Mouse (Mus musculus): ENCODE results near the gene Olfr582. TPM values are rescaled to one million over a fixed set of nuclear protein-coding genes. Genes with fewer than 3 reads are reported as not detected.

The Olfr582 gene
- not detected for polyA plus RNA-seq (2014; fragmentation: Illumina TruSeq; extraction: RNeasy Lipid Tissue Mini Kit (QIAGEN cat#74804); ENCODE audit: low read depth, low replicate concordance)

DNA sequence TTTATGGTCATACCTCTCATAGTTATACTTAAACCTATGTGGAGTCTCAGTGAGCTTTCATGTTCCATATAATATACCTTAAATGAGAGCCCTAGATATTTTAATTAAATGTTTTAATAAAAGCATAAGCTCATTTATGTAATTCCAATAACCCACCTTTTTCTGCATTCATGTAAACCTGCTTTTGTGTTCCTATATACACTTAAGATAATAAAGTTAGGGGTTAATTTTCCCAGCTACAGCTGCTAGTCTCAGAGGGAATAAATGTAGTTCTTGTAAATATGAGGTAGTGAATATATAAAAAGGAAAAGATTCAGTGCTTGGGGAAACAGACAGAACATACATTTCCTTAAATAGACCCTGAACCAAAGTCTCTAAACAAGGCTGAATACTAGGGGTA is at the start of gene Olfr582:
Gene Olfr582 (plus strand): TSS at position 301 of the 400 bp plus-strand sequence.

DNA sequence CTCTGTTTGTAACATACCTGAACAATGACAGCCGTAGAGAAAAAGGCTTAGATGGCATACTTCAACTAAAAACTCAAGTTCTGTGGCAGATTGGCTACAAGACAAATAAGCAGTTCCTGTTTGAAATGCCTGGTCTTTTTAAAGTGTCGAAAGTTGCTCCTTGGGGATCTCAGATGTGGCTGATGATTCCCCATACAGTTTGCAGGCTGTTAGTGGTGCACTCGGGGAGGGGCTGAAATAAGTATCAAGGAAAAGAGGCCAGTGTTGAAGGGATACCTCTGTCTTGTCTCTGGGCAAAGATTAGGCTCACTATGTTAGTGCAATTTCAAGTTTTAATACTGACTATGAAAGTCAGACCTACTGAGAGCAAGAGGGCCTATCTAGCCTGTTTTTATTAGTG is 48.6 kb upstream of the Olfr582 start, which contains the start of gene Olfr578:
Gene Olfr578 (minus strand): TSS at position 101 of the 400 bp plus-strand sequence.

DNA sequence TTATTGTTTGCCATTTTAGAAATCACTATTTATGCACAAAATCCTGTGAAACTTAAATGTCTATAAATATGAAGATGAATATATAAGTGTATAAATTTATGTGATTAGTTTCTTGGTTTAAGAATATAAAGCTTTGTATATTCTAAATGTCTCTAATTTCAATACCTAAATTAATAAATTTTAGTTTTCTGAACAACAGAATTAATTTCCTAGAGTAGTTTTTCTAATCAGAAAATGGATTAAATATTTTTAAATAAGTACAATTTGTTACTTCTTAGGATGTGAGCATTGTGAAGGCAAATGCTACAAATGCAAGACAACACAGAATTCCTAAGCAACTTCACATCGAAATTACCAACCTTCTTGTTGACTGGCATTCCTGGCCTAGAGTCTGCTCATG is 13.2 kb downstream of the Olfr582 start, which contains the start of gene Olfr583:
Gene Olfr583 (plus strand): TSS at position 301 of the 400 bp plus-strand sequence.

DNA sequence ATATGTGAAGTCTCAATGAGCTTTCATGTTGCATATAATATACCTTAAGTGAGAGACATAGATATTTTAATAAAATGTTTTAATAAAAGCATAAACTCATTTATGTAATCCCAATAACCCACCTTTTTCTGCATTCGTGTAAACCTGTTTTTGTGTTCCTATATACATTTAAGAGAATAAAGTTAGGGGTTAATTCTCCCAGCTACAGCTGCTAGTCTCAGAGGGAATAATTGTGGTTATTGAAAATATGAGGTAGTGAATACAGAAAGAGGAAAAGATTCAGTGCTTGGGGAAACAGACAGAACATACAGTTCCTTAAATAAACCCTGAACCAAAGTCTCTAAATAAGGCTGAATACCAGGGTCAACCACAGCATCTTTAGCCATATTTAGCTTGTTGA is 43.8 kb downstream of the Olfr582 start, which contains the start of gene Olfr584:
Gene Olfr584 (plus strand): TSS at position 301 of the 400 bp plus-strand sequence.

Other genes starting within 250 kb of the Olfr582 start
- not detected for gene Olfr564, start 234.5 kb upstream of the Olfr582 start, polyA plus RNA-seq (2014; fragmentation: Illumina TruSeq; extraction: RNeasy Lipid Tissue Mini Kit (QIAGEN cat#74804); ENCODE audit: low read depth, low replicate concordance)
- not detected for gene Olfr566, start 179.3 kb upstream of the Olfr582 start, polyA plus RNA-seq (2014; fragmentation: Illumina TruSeq; extraction: RNeasy Lipid Tissue Mini Kit (QIAGEN cat#74804); ENCODE audit: low read depth, low replicate concordance)
- not detected for gene Olfr568, start 160.9 kb upstream of the Olfr582 start, polyA plus RNA-seq (2014; fragmentation: Illumina TruSeq; extraction: RNeasy Lipid Tissue Mini Kit (QIAGEN cat#74804); ENCODE audit: low read depth, low replicate concordance)
- gene Olfr569, start 147.1 kb upstream of the Olfr582 start, polyA plus RNA-seq (2014; fragmentation: Illumina TruSeq; extraction: RNeasy Lipid Tissue Mini Kit (QIAGEN cat#74804); ENCODE audit: low read depth, low replicate concordance) = not detected
- gene Olfr570, start 143.4 kb upstream of the Olfr582 start, polyA plus RNA-seq (2014; fragmentation: Illumina TruSeq; extraction: RNeasy Lipid Tissue Mini Kit (QIAGEN cat#74804); ENCODE audit: low read depth, low replicate concordance) = not detected
- not detected for gene Olfr571, start 120.5 kb upstream of the Olfr582 start, polyA plus RNA-seq (2014; fragmentation: Illumina TruSeq; extraction: RNeasy Lipid Tissue Mini Kit (QIAGEN cat#74804); ENCODE audit: low read depth, low replicate concordance)
- gene Olfr572, start 113.6 kb upstream of the Olfr582 start, polyA plus RNA-seq (2014; fragmentation: Illumina TruSeq; extraction: RNeasy Lipid Tissue Mini Kit (QIAGEN cat#74804); ENCODE audit: low read depth, low replicate concordance) = not detected
- not detected for gene Olfr573-ps1, start 95.4 kb upstream of the Olfr582 start, polyA plus RNA-seq (2014; fragmentation: Illumina TruSeq; extraction: RNeasy Lipid Tissue Mini Kit (QIAGEN cat#74804); ENCODE audit: low read depth, low replicate concordance)
- gene Olfr574, start 89.6 kb upstream of the Olfr582 start, polyA plus RNA-seq (2014; fragmentation: Illumina TruSeq; extraction: RNeasy Lipid Tissue Mini Kit (QIAGEN cat#74804); ENCODE audit: low read depth, low replicate concordance) = not detected
- not detected for gene Olfr575, start 79.2 kb upstream of the Olfr582 start, polyA plus RNA-seq (2014; fragmentation: Illumina TruSeq; extraction: RNeasy Lipid Tissue Mini Kit (QIAGEN cat#74804); ENCODE audit: low read depth, low replicate concordance)
- not detected for gene Olfr576, start 75.4 kb upstream of the Olfr582 start, polyA plus RNA-seq (2014; fragmentation: Illumina TruSeq; extraction: RNeasy Lipid Tissue Mini Kit (QIAGEN cat#74804); ENCODE audit: low read depth, low replicate concordance)
- gene Olfr577, start 62.1 kb upstream of the Olfr582 start, polyA plus RNA-seq (2014; fragmentation: Illumina TruSeq; extraction: RNeasy Lipid Tissue Mini Kit (QIAGEN cat#74804); ENCODE audit: low read depth, low replicate concordance) = not detected
- gene Olfr578, start 48.7 kb upstream of the Olfr582 start, polyA plus RNA-seq (2014; fragmentation: Illumina TruSeq; extraction: RNeasy Lipid Tissue Mini Kit (QIAGEN cat#74804); ENCODE audit: low read depth, low replicate concordance) = not detected
- not detected for gene Olfr583, start 13.3 kb downstream of the Olfr582 start, polyA plus RNA-seq (2014; fragmentation: Illumina TruSeq; extraction: RNeasy Lipid Tissue Mini Kit (QIAGEN cat#74804); ENCODE audit: low read depth, low replicate concordance)
- gene Olfr584, start 43.9 kb downstream of the Olfr582 start, polyA plus RNA-seq (2014; fragmentation: Illumina TruSeq; extraction: RNeasy Lipid Tissue Mini Kit (QIAGEN cat#74804); ENCODE audit: low read depth, low replicate concordance) = not detected
- not detected for gene Olfr585, start 59.7 kb downstream of the Olfr582 start, polyA plus RNA-seq (2014; fragmentation: Illumina TruSeq; extraction: RNeasy Lipid Tissue Mini Kit (QIAGEN cat#74804); ENCODE audit: low read depth, low replicate concordance)
- gene Olfr586, start 87.6 kb downstream of the Olfr582 start, polyA plus RNA-seq (2014; fragmentation: Illumina TruSeq; extraction: RNeasy Lipid Tissue Mini Kit (QIAGEN cat#74804); ENCODE audit: low read depth, low replicate concordance) = not detected
- not detected for gene Olfr588-ps1, start 102.9 kb downstream of the Olfr582 start, polyA plus RNA-seq (2014; fragmentation: Illumina TruSeq; extraction: RNeasy Lipid Tissue Mini Kit (QIAGEN cat#74804); ENCODE audit: low read depth, low replicate concordance)
- gene Olfr589, start 118.3 kb downstream of the Olfr582 start, polyA plus RNA-seq (2014; fragmentation: Illumina TruSeq; extraction: RNeasy Lipid Tissue Mini Kit (QIAGEN cat#74804); ENCODE audit: low read depth, low replicate concordance) = not detected
- gene Olfr591, start 140.3 kb downstream of the Olfr582 start, polyA plus RNA-seq (2014; fragmentation: Illumina TruSeq; extraction: RNeasy Lipid Tissue Mini Kit (QIAGEN cat#74804); ENCODE audit: low read depth, low replicate concordance) = not detected
- not detected for gene Olfr592, start 146.8 kb downstream of the Olfr582 start, polyA plus RNA-seq (2014; fragmentation: Illumina TruSeq; extraction: RNeasy Lipid Tissue Mini Kit (QIAGEN cat#74804); ENCODE audit: low read depth, low replicate concordance)
- gene Olfr593, start 173.8 kb downstream of the Olfr582 start, polyA plus RNA-seq (2014; fragmentation: Illumina TruSeq; extraction: RNeasy Lipid Tissue Mini Kit (QIAGEN cat#74804); ENCODE audit: low read depth, low replicate concordance) = not detected
- not detected for gene Olfr594, start 179.0 kb downstream of the Olfr582 start, polyA plus RNA-seq (2014; fragmentation: Illumina TruSeq; extraction: RNeasy Lipid Tissue Mini Kit (QIAGEN cat#74804); ENCODE audit: low read depth, low replicate concordance)
- gene Usp17ld, start 214.5 kb downstream of the Olfr582 start, polyA plus RNA-seq (2014; fragmentation: Illumina TruSeq; extraction: RNeasy Lipid Tissue Mini Kit (QIAGEN cat#74804); ENCODE audit: low read depth, low replicate concordance) = not detected